Mouse (Mus musculus) midbrain, embryonic 12.5 days (tissue): Measurements from ENCODE around the gene Tbxas1. TPM values are rescaled to one million over a fixed set of nuclear protein-coding genes. Genes with fewer than 3 reads are reported as not detected.

Experiments used
- ATAC-seq: fragments of 200-750 bp; cut with Nextera tagmentation; 2 replicates; pipeline ENCODE4 v1.8.0; 2017; ENCODE audit warnings: low read depth, moderate TSS enrichment, moderate library complexity; ENCODE audit not compliant: low FRiP score
- H3K27ac ChIP-seq: fragments of 300-500 bp; sonication (generic); replicated peaks from 2 replicates; pipeline ENCODE4 v1.5.1; 2016; ENCODE audit warnings: mild to moderate bottlenecking
- H3K27me3 ChIP-seq: fragments of 300-500 bp; sonication (generic); 2 replicates; pipeline ENCODE4 v1.6.1; 2016; ENCODE audit warnings: mild to moderate bottlenecking
- H3K36me3 ChIP-seq: fragments of 300-500 bp; sonication (generic); 2 replicates; pipeline ENCODE4 v1.6.1; 2016
- H3K4me1 ChIP-seq: fragments of 300-500 bp; sonication (generic); 2 replicates; pipeline ENCODE4 v1.6.1; 2016
- H3K4me2 ChIP-seq: fragments of 300-500 bp; sonication (generic); replicated peaks from 2 replicates; pipeline ENCODE4 v1.6.1; 2016; ENCODE audit warnings: mild to moderate bottlenecking, moderate library complexity
- H3K4me3 ChIP-seq: fragments of 300-500 bp; sonication (generic); 2 replicates; pipeline ENCODE4 v1.5.1; 2016; ENCODE audit warnings: mild to moderate bottlenecking
- H3K9ac ChIP-seq: fragments of 300-500 bp; sonication (generic); replicated peaks from 2 replicates; pipeline ENCODE4 v1.6.1; 2016; ENCODE audit warnings: mild to moderate bottlenecking, moderate library complexity
- H3K9me3 ChIP-seq: fragments of 300-500 bp; sonication (generic); 2 replicates; pipeline ENCODE4 v1.6.1; 2016; ENCODE audit warnings: mild to moderate bottlenecking
- WGBS: fragments of 180-500 bp; shearing (Covaris S2); methylation state at CpG from one replicate; pipeline ENCODE4 v1.1.7; 2016; 5-methylcytosine and 5-hydroxymethylcytosine counted together
- polyA plus RNA-seq: library from polyadenylated mRNA; unstranded; fragments of >200 nt; fragmentation: Nextera tagmentation; extraction: Ambion mirVana; gene quantifications from 2 replicates; pipeline ENCODE4 v1.2.1, GENCODE M21; 2016

Gene Tbxas1
- polyA plus RNA-seq, 1 experiment from 2014 or later = 2.2 TPM

GRCm38 (mm10) chr6:38949683-38950161, 74.5 kb downstream of the Tbxas1 start:
- Histone ChIP-seq H3K27me3 (no peaks in the 10 kb centered on the region; the same call in 1 of the 2 replicates), H3K9ac (no peak overlapping the region), H3K36me3 (no peaks in the 10 kb centered on the region), H3K9me3 (no peaks in the 10 kb centered on the region), H3K4me2 (no peak overlapping the region), H3K4me1 (peaks cover 2% of the 10 kb centered on the region; the same call in 1 of the 2 replicates), H3K27ac (no peak overlapping the region), H3K4me3 (no peak overlapping the region)
- no peak for ATAC-seq
- 77% methylated on average over 5 of the region's 5 CpGs for WGBS

GRCm38 (mm10) chr6:38950341-38950740, 75.1 kb downstream of the Tbxas1 start:
- H3K4me2 ChIP-seq = no peak overlapping the region
- 82% methylated on average over 4 of the region's 4 CpGs for WGBS
- H3K9me3 ChIP-seq = no peaks in the 10 kb centered on the region
- H3K27ac ChIP-seq = no peak overlapping the region
- H3K9ac ChIP-seq = no peak overlapping the region
- no peak overlapping the region for H3K4me3 ChIP-seq
- no peak for ATAC-seq
- H3K36me3 ChIP-seq = no peaks in the 10 kb centered on the region
- H3K4me1 ChIP-seq = peaks cover 2% of the 10 kb centered on the region; the same call in 1 of the 2 replicates
- no peaks in the 10 kb centered on the region; the same call in 1 of the 2 replicates for H3K27me3 ChIP-seq

DNA sequence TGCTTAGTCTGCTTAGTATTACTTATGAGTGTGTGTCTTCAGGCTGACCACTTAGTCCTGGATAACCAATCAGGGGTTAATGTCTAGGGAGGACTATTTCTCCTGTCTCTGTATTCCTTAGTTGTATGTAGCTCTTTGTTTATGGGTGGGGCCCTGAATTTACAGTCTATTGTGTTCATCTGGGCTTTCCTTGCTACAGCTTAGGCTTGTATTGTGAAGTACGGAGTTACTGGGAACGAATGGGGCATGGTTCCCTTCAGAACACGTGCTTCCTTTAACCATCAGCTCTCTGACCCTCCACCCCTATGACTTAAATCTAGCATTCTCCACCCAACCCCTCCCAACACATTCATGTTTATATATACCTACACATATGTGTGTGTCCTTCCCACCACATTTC, 75.6 kb downstream of the Tbxas1 start:
- no peak for ATAC-seq
- H3K9me3 ChIP-seq = no peaks in the 10 kb centered on the region
- 81% methylated on average over 3 of the region's 3 CpGs for WGBS
- no peak overlapping the region for H3K4me2 ChIP-seq
- H3K4me1 ChIP-seq = no peaks in the 10 kb centered on the region
- no peak overlapping the region for H3K9ac ChIP-seq
- H3K4me3 ChIP-seq = no peak overlapping the region
- H3K36me3 ChIP-seq = no peaks in the 10 kb centered on the region
- H3K27ac ChIP-seq = no peak overlapping the region
- no peaks in the 10 kb centered on the region; the same call in 1 of the 2 replicates for H3K27me3 ChIP-seq

GRCm38 (mm10) chr6:38956641-38957040, 81.4 kb downstream of the Tbxas1 start:
- H3K9ac ChIP-seq = no peak overlapping the region
- no peak for ATAC-seq
- H3K27ac ChIP-seq = no peak overlapping the region
- H3K9me3 ChIP-seq = no peaks in the 10 kb centered on the region
- 93% methylated on average over 2 of the region's 2 CpGs for WGBS
- H3K36me3 ChIP-seq = no peaks in the 10 kb centered on the region
- no peaks in the 10 kb centered on the region for H3K4me1 ChIP-seq
- no peak overlapping the region for H3K4me3 ChIP-seq
- H3K27me3 ChIP-seq = no peaks in the 10 kb centered on the region
- no peak overlapping the region for H3K4me2 ChIP-seq

DNA sequence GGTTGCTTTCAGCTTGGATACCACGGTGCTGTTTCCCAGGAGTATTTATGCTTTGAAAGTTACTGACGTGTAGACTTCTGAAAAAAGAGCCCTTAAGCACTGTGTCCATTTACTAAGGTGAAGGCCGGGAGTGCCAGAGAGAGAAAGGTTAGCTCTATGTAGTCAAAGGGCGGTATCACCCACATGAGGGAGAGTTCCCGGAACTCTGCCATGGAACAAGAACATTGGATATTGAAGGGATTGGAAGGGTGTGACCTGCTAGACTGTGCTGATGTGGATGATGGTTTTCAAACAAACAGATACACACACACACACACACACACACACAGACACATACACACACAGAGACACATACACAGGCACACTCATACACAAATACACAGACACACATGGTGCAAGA, 82.0 kb downstream of the Tbxas1 start:
- no peak overlapping the region for H3K9ac ChIP-seq
- no peaks in the 10 kb centered on the region for H3K36me3 ChIP-seq
- no peak overlapping the region for H3K27ac ChIP-seq
- no peak overlapping the region for H3K4me2 ChIP-seq
- H3K4me1 ChIP-seq = no peaks in the 10 kb centered on the region
- no peaks in the 10 kb centered on the region for H3K27me3 ChIP-seq
- H3K4me3 ChIP-seq = no peak overlapping the region
- H3K9me3 ChIP-seq = no peaks in the 10 kb centered on the region
- 91% methylated on average over 5 of the region's 5 CpGs for WGBS
- ATAC-seq = no peak

DNA sequence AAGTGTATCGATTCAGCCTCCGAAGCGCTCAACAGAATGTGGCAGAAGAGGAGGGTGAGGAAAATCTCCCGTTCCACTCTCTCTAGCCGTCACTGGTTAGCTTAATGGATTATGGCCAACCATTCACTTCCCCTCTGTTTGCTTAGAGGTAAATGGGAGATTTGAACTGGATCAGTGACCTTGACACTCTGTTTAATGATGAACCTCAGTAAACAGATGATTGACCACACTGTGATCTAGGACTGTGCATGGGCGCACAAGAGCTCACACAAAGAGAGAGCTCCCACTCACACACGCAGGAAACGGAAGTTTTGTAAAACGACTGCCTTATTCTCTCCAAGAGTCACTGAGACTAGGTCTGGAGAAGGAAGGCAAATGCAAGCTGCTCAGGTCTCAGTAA, 84.3 kb downstream of the Tbxas1 start:
- 73% methylated on average over 9 of the region's 9 CpGs for WGBS
- no peak overlapping the region for H3K4me3 ChIP-seq
- H3K36me3 ChIP-seq = no peaks in the 10 kb centered on the region
- H3K9me3 ChIP-seq = no peaks in the 10 kb centered on the region
- H3K9ac ChIP-seq = no peak overlapping the region
- no peak for ATAC-seq
- no peak overlapping the region for H3K27ac ChIP-seq
- no peaks in the 10 kb centered on the region for H3K27me3 ChIP-seq
- H3K4me1 ChIP-seq = no peaks in the 10 kb centered on the region
- H3K4me2 ChIP-seq = no peak overlapping the region

- Histone ChIP-seq H3K9me3 (no peaks in the 10 kb centered on the region), H3K9ac (no peak overlapping the region), H3K27ac (no peak overlapping the region), H3K4me3 (no peak overlapping the region), H3K4me2 (no peak overlapping the region), H3K27me3 (no peaks in the 10 kb centered on the region), H3K36me3 (no peaks in the 10 kb centered on the region), H3K4me1 (no peaks in the 10 kb centered on the region)
- WGBS = 80% methylated on average over 2 of the region's 3 CpGs
- no peak for ATAC-seq
Measured at GRCm38 (mm10) chr6:38960367-38960766, 85.2 kb downstream of the Tbxas1 start.

GRCm38 (mm10) chr6:38960791-38961426, 85.7 kb downstream of the Tbxas1 start:
- no peak overlapping the region for H3K4me3 ChIP-seq
- no peak for ATAC-seq
- WGBS = 68% methylated on average over 12 of the region's 12 CpGs

DNA sequence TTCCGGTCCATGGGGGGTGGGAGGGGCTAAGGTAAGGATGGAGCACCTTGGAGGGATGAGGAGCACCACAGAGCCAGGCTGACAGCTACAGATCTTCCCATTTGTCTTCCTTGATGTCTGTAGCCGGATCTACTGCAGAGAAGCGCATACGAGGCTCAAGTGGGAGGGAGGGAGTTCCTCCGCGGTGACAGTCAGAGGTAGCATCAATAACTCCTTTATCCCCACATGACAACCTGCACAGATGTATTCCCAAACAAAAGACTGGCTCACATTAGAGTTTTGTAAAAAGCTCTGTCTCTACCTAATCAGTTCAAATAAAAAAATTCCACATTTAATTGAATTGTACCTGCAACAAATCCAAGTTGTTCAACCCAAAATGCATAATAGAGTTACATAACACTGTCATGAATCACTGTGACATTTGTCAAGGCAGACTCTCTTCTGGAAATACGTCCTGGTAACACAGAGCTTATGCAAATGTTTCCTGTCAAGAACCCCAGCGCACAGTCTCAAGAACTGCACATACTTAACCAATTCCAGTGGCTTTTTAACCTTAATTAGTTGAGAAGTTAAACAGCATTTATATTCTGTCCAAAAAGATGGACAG, 86.3 kb downstream of the Tbxas1 start:
- H3K36me3 ChIP-seq = no peaks in the 10 kb centered on the region
- no peak overlapping the region for H3K4me3 ChIP-seq
- no peaks in the 10 kb centered on the region for H3K9me3 ChIP-seq
- 55% methylated on average over 8 of the region's 8 CpGs for WGBS
- no peak overlapping the region for H3K9ac ChIP-seq
- H3K27ac ChIP-seq = no peak overlapping the region
- H3K27me3 ChIP-seq = no peaks in the 10 kb centered on the region
- H3K4me2 ChIP-seq = no peak overlapping the region
- ATAC-seq = no peak
- H3K4me1 ChIP-seq = no peaks in the 10 kb centered on the region

More at GRCm38 (mm10) chr6:38960791-38961426, 85.7 kb downstream of the Tbxas1 start:
- H3K27me3 ChIP-seq = no peaks in the 10 kb centered on the region
- H3K9ac ChIP-seq = no peak overlapping the region
- H3K27ac ChIP-seq = no peak overlapping the region
- no peak overlapping the region for H3K4me2 ChIP-seq
- H3K36me3 ChIP-seq = no peaks in the 10 kb centered on the region
- H3K9me3 ChIP-seq = no peaks in the 10 kb centered on the region
- no peaks in the 10 kb centered on the region for H3K4me1 ChIP-seq

DNA sequence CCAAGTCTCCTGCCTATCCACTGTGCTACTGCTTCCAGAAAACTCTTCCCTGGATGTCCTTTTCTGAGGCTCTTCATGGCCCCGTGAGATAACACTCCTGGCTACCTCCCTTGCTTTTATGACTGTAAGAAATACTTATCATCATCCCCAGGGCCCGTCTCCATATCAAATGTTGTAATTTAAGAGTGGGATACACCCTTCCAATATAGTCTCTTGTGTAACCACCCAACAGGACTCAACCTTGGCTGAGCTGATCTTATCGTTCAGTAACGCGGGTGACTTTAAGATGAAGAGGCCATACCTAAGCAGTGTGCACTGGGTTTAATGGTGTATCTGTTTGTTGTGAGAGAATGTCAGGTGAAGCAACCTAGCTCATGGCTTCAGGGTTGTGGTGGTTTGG, 91.6 kb downstream of the Tbxas1 start:
- Histone ChIP-seq H3K27me3 (no peaks in the 10 kb centered on the region), H3K9ac (no peak overlapping the region), H3K36me3 (no peaks in the 10 kb centered on the region), H3K4me2 (no peak overlapping the region), H3K4me3 (no peak overlapping the region), H3K9me3 (no peaks in the 10 kb centered on the region), H3K27ac (no peak overlapping the region), H3K4me1 (no peaks in the 10 kb centered on the region)
- 93% methylated on average over 5 of the region's 5 CpGs for WGBS
- no peak for ATAC-seq

GRCm38 (mm10) chr6:38967288-38967687, 92.1 kb downstream of the Tbxas1 start:
- H3K27me3 ChIP-seq = no peaks in the 10 kb centered on the region
- H3K27ac ChIP-seq = no peak overlapping the region
- no peaks in the 10 kb centered on the region for H3K9me3 ChIP-seq
- H3K4me1 ChIP-seq = no peaks in the 10 kb centered on the region
- H3K4me3 ChIP-seq = no peak overlapping the region
- H3K36me3 ChIP-seq = no peaks in the 10 kb centered on the region
- H3K9ac ChIP-seq = no peak overlapping the region
- ATAC-seq = no peak
- H3K4me2 ChIP-seq = no peak overlapping the region
- 91% methylated on average over 6 of the region's 6 CpGs for WGBS

DNA sequence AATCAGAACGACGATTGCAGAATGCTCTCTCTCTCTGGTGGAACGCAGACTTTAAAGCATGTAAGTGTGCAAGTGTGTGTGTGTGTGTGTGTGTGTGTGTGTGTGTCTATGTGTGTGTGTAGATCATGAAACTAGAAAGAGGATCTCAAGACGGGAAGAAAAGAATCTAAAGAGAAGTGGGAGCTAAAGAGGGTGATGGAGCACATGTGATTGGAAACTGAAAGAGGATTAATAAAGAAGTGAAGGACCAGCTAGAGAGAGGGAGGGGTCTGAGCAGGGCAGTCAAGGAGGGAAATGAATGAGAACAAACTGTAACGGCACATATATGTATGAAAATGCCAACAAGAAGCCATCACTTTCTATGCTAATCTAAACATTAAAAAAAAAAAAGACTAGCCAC, 92.8 kb downstream of the Tbxas1 start:
- Histone ChIP-seq H3K4me2 (no peak overlapping the region), H3K36me3 (no peaks in the 10 kb centered on the region), H3K4me1 (no peaks in the 10 kb centered on the region), H3K27me3 (no peaks in the 10 kb centered on the region), H3K9ac (no peak overlapping the region), H3K4me3 (no peak overlapping the region), H3K9me3 (no peaks in the 10 kb centered on the region), H3K27ac (no peak overlapping the region)
- WGBS = 87% methylated on average over 5 of the region's 5 CpGs
- no peak for ATAC-seq
